Mouse (Mus musculus): ENCODE measurements at regions not wholly inside any gene's neighbourhood (a gene's known extent, or its start where the extent isn't known, plus 50 kb on each side); places are given as distances from the start of the nearest gene placed in this dataset.

GRCm38 (mm10) chr14:105668969-105669368 lies 227.7 kb downstream of the Spry2 start:
- H3K36me3 ChIP-seq (ENCODE audit: insufficient read depth, low read length), result no peaks in the 10 kb centered on the region
- TF ChIP-seq POU5F1 (IDR thresholded peaks at IDR 0.05; ENCODE audit: borderline replicate concordance, low read length) (no peak), NANOG (IDR thresholded peaks at IDR 0.05; ENCODE audit: borderline replicate concordance, low read length) (no peak), CTCF (conservative IDR thresholded peaks at IDR 0.05; ENCODE audit: low read length) (no peak)
- H3K4me1 ChIP-seq (replicated peaks; ENCODE audit: low read depth, low read length), result peaks cover 9% of the 10 kb centered on the region
- peaks cover 8% of the 10 kb centered on the region for H3K9me3 ChIP-seq (ENCODE audit: low read length)
- no peaks in the 10 kb centered on the region for H3K27me3 ChIP-seq (ENCODE audit: insufficient read depth, low read length)
- no peak overlapping the region for H3K4me3 ChIP-seq (replicated peaks; ENCODE audit: low read length)

DNA sequence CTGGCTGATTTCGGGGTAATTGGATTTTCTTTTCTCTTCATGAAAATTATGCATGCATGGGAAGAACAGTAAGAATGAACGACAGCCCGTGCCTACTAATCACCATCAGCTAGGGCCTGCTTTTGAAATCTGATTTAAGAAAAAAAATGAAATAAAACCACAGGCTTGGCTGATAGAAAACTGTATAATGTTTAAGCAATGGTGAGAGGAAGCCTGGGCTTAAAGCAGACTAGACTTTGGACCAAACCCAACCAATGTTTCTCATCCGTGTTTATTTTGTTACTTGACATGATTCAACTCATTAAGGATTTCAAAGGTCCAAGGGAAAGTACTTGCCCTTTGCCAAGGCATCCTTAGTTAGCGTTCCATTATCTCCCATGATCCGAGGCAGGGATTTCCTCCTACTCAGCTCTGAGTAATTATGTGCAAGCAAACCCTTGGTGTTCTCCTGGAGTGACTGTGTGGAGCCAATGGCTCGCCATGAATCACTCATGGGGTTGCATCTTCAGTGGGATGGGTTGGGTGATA lies 231.9 kb downstream of the Spry2 start:
- H3K36me3 ChIP-seq (ENCODE audit: insufficient read depth, low read length), result no peaks in the 10 kb centered on the region
- no peaks in the 10 kb centered on the region for H3K9me3 ChIP-seq (ENCODE audit: low read length)
- no peak overlapping the region for H3K4me3 ChIP-seq (replicated peaks; ENCODE audit: low read length)
- no peaks in the 10 kb centered on the region for H3K27me3 ChIP-seq (ENCODE audit: insufficient read depth, low read length)
- TF ChIP-seq CTCF (conservative IDR thresholded peaks at IDR 0.05; ENCODE audit: low read length), result no peak
- no peak for TF ChIP-seq NANOG (IDR thresholded peaks at IDR 0.05; ENCODE audit: borderline replicate concordance, low read length)
- no peak for TF ChIP-seq POU5F1 (IDR thresholded peaks at IDR 0.05; ENCODE audit: borderline replicate concordance, low read length)
- 0 out of 2 replicates have a peak, but pooled peaks cover 3% of the 10 kb centered on the region for H3K4me1 ChIP-seq (replicated peaks; ENCODE audit: low read depth, low read length)

DNA sequence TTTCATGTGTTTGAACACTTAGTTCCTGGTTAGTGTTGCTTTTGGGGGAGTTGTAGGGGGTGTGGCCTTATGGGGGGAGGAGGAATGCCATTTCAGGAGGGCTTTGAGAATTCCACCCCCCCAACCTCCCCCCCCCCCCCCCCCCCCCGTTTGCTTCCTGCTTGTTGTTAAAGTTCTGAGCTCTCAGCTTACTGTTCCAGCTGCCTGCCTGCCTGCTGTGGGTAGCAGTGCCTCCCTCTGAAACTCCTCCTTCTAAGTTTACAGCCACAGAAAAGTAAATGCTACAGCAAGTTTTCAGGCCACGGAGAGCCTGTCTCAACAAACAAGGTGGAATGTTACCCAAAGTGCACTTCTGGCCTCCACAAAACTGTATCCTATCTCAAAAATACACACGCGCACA lies 233.1 kb downstream of the Spry2 start:
- Histone ChIP-seq H3K4me1 (replicated peaks; ENCODE audit: low read depth, low read length) (0 out of 2 replicates have a peak, but pooled peaks cover 3% of the 10 kb centered on the region), H3K9me3 (ENCODE audit: low read length) (no peaks in the 10 kb centered on the region), H3K4me3 (replicated peaks; ENCODE audit: low read length) (no peak overlapping the region), H3K27me3 (ENCODE audit: insufficient read depth, low read length) (no peaks in the 10 kb centered on the region), H3K36me3 (ENCODE audit: insufficient read depth, low read length) (no peaks in the 10 kb centered on the region)
- TF ChIP-seq NANOG (IDR thresholded peaks at IDR 0.05; ENCODE audit: borderline replicate concordance, low read length) (no peak), POU5F1 (IDR thresholded peaks at IDR 0.05; ENCODE audit: borderline replicate concordance, low read length) (no peak), CTCF (conservative IDR thresholded peaks at IDR 0.05; ENCODE audit: low read length) (no peak)

DNA sequence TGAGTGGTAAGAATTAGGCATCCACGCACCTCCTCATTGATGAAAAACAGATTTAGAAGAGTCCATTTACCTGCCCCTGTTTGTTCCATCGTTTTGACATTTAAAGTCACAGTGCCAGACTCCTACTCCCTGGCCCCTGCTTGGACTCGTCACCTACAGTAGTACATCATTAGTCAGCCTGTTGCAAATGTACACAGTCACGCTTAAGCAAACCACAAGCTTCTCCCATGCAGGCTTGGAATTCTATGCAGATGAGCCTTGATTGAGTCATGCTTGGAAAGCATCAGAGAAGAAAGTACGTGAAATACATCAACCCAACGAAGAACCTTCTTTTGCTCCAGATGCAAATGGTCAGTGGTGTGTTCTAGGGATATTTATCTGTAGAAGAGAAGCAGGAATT lies 233.8 kb downstream of the Spry2 start:
- Histone ChIP-seq H3K36me3 (ENCODE audit: insufficient read depth, low read length) (no peaks in the 10 kb centered on the region), H3K4me1 (replicated peaks; ENCODE audit: low read depth, low read length) (0 out of 2 replicates have a peak, but pooled peaks cover 3% of the 10 kb centered on the region), H3K27me3 (ENCODE audit: insufficient read depth, low read length) (no peaks in the 10 kb centered on the region), H3K9me3 (ENCODE audit: low read length) (peaks cover 2% of the 10 kb centered on the region), H3K4me3 (replicated peaks; ENCODE audit: low read length) (no peak overlapping the region)
- TF ChIP-seq NANOG (IDR thresholded peaks at IDR 0.05; ENCODE audit: borderline replicate concordance, low read length) (no peak), POU5F1 (IDR thresholded peaks at IDR 0.05; ENCODE audit: borderline replicate concordance, low read length) (no peak), CTCF (conservative IDR thresholded peaks at IDR 0.05; ENCODE audit: low read length) (no peak)

- Histone ChIP-seq H3K4me1 (replicated peaks; ENCODE audit: low read depth, low read length) (no peaks in the 10 kb centered on the region), H3K4me3 (replicated peaks; ENCODE audit: low read length) (no peak overlapping the region), H3K27me3 (ENCODE audit: insufficient read depth, low read length) (no peaks in the 10 kb centered on the region), H3K9me3 (ENCODE audit: low read length) (peaks cover 7% of the 10 kb centered on the region), H3K36me3 (ENCODE audit: insufficient read depth, low read length) (no peaks in the 10 kb centered on the region)
- no peak for TF ChIP-seq POU5F1 (IDR thresholded peaks at IDR 0.05; ENCODE audit: borderline replicate concordance, low read length)
- no peak for TF ChIP-seq NANOG (IDR thresholded peaks at IDR 0.05; ENCODE audit: borderline replicate concordance, low read length)
- no peak for TF ChIP-seq CTCF (conservative IDR thresholded peaks at IDR 0.05; ENCODE audit: low read length)
These were observed 238.3 kb downstream of the Spry2 start for GRCm38 (mm10) chr14:105658316-105658715.

GRCm38 (mm10) chr14:105647166-105647565 lies 249.5 kb downstream of the Spry2 start:
- H3K4me3 ChIP-seq (replicated peaks; ENCODE audit: low read length), result no peak overlapping the region
- H3K27me3 ChIP-seq (ENCODE audit: insufficient read depth, low read length), result no peaks in the 10 kb centered on the region
- TF ChIP-seq CTCF (conservative IDR thresholded peaks at IDR 0.05; ENCODE audit: low read length), result no peak
- no peak for TF ChIP-seq POU5F1 (IDR thresholded peaks at IDR 0.05; ENCODE audit: borderline replicate concordance, low read length)
- no peak for TF ChIP-seq NANOG (IDR thresholded peaks at IDR 0.05; ENCODE audit: borderline replicate concordance, low read length)
- no peaks in the 10 kb centered on the region for H3K4me1 ChIP-seq (replicated peaks; ENCODE audit: low read depth, low read length)
- H3K36me3 ChIP-seq (ENCODE audit: insufficient read depth, low read length), result no peaks in the 10 kb centered on the region
- peaks cover 3% of the 10 kb centered on the region; the same call in 1 of the 2 replicates for H3K9me3 ChIP-seq (ENCODE audit: low read length)

DNA sequence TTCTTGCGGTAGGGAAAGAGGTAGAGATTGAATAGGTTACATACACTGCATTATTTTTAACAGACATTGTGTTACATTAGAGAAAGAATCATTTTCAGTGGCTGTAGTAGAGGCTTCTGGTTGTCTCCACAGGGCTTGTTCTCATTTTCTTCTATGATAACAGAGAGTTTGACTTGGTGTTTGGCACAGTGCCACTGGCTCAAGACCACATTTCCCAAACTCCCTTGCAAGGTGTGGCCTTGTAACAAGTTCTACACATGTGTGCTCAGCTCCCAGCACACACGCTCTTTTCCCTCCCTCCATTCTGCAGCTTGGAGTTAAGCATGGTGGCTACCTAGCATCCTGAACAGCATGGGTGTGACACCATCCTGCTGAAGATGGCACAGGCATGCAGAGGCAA lies 252.2 kb downstream of the Spry2 start:
- Histone ChIP-seq H3K27me3 (ENCODE audit: insufficient read depth, low read length) (no peaks in the 10 kb centered on the region), H3K36me3 (ENCODE audit: insufficient read depth, low read length) (no peaks in the 10 kb centered on the region), H3K4me1 (replicated peaks; ENCODE audit: low read depth, low read length) (no peaks in the 10 kb centered on the region), H3K9me3 (ENCODE audit: low read length) (no peaks in the 10 kb centered on the region), H3K4me3 (replicated peaks; ENCODE audit: low read length) (no peak overlapping the region)
- TF ChIP-seq POU5F1 (IDR thresholded peaks at IDR 0.05; ENCODE audit: borderline replicate concordance, low read length) (no peak), NANOG (IDR thresholded peaks at IDR 0.05; ENCODE audit: borderline replicate concordance, low read length) (no peak), CTCF (conservative IDR thresholded peaks at IDR 0.05; ENCODE audit: low read length) (no peak)

- Histone ChIP-seq H3K27me3 (ENCODE audit: insufficient read depth, low read length) (no peaks in the 10 kb centered on the region), H3K9me3 (ENCODE audit: low read length) (no peaks in the 10 kb centered on the region), H3K36me3 (ENCODE audit: insufficient read depth, low read length) (no peaks in the 10 kb centered on the region), H3K4me1 (replicated peaks; ENCODE audit: low read depth, low read length) (no peaks in the 10 kb centered on the region), H3K4me3 (replicated peaks; ENCODE audit: low read length) (no peak overlapping the region)
- TF ChIP-seq POU5F1 (IDR thresholded peaks at IDR 0.05; ENCODE audit: borderline replicate concordance, low read length), result no peak
- no peak for TF ChIP-seq NANOG (IDR thresholded peaks at IDR 0.05; ENCODE audit: borderline replicate concordance, low read length)
- TF ChIP-seq CTCF (conservative IDR thresholded peaks at IDR 0.05; ENCODE audit: low read length), result no peak
These were observed 253.2 kb downstream of the Spry2 start for GRCm38 (mm10) chr14:105643285-105643957.
